Mouse (Mus musculus) heart, embryonic 10.5 days (tissue): ENCODE results near the gene Srcap. TPM values are rescaled to one million over a fixed set of nuclear protein-coding genes. Genes with fewer than 3 reads are reported as not detected.

Experiments used
- DNase-seq: peaks from one replicate; pipeline ENCODE4 v3.0.0-alpha.2; 2017; ENCODE audit warnings: low spot score
- H3K27ac ChIP-seq: fragments of 300-500 bp; sonication (generic); 2 replicates; pipeline ENCODE4 v1.5.1; 2016; ENCODE audit warnings: mild to moderate bottlenecking
- H3K27me3 ChIP-seq: fragments of 300-500 bp; sonication (generic); 2 replicates; pipeline ENCODE4 v1.6.1; 2016; ENCODE audit warnings: mild to moderate bottlenecking; ENCODE audit not compliant: poor library complexity, insufficient read depth, severe bottlenecking
- H3K36me3 ChIP-seq: fragments of 300-500 bp; sonication (generic); 2 replicates; pipeline ENCODE4 v1.6.1; 2016; ENCODE audit warnings: mild to moderate bottlenecking, moderate library complexity
- H3K4me1 ChIP-seq: fragments of 300-500 bp; sonication (generic); 2 replicates; pipeline ENCODE4 v1.6.1; 2016; ENCODE audit warnings: mild to moderate bottlenecking
- H3K4me3 ChIP-seq: fragments of 300-500 bp; sonication (generic); 2 replicates; pipeline ENCODE4 v1.5.1; 2016; ENCODE audit warnings: mild to moderate bottlenecking, moderate library complexity
- H3K9me3 ChIP-seq: fragments of 300-500 bp; sonication (generic); 2 replicates; pipeline ENCODE4 v1.6.1; 2016; ENCODE audit warnings: mild to moderate bottlenecking, moderate library complexity
- WGBS: fragments of 180-500 bp; shearing (Covaris S2); methylation state at CpG from one replicate; pipeline ENCODE4 v1.1.7; 2016; 5-methylcytosine and 5-hydroxymethylcytosine counted together
- microRNA-seq: library from miRNA; unstranded; fragments of <30 nt; microRNA quantifications from one replicate; pipeline ENCODE4, GENCODE M21; 2017
- polyA plus RNA-seq: library from polyadenylated mRNA; unstranded; fragments of >200 nt; fragmentation: Nextera tagmentation; extraction: Ambion mirVana; gene quantifications from 2 replicates; pipeline ENCODE4 v1.2.1, GENCODE M21; 2016

Srcap gene
- polyA plus RNA-seq, 1 experiment from 2014 or later = 56.4 TPM

- no peaks in the 10 kb centered on the region for H3K9me3 ChIP-seq
- peaks cover 66% of the 10 kb centered on the region for H3K36me3 ChIP-seq
- no peaks in the 10 kb centered on the region for H3K27me3 ChIP-seq
- DNase-seq = no peak
- no peak overlapping the region for H3K4me3 ChIP-seq
- H3K4me1 ChIP-seq = peaks cover 28% of the 10 kb centered on the region
- 87% methylated on average over 10 of the region's 10 CpGs for WGBS
- H3K27ac ChIP-seq = no peak overlapping the region
Observed at GRCm38 (mm10) chr7:127591108-127591507, 79.3 kb downstream of the Srcap start.

GRCm38 (mm10) chr7:127592575-127592974 lies 80.8 kb downstream of the Srcap start:
- Histone ChIP-seq H3K27ac (no peak overlapping the region), H3K27me3 (no peaks in the 10 kb centered on the region), H3K9me3 (no peaks in the 10 kb centered on the region), H3K4me3 (no peak overlapping the region), H3K36me3 (peaks cover 81% of the 10 kb centered on the region), H3K4me1 (peaks cover 16% of the 10 kb centered on the region)
- DNase-seq = no peak
- 87% methylated on average over 14 of the region's 14 CpGs for WGBS

- Histone ChIP-seq H3K9me3 (no peaks in the 10 kb centered on the region), H3K27me3 (no peaks in the 10 kb centered on the region), H3K4me1 (no peaks in the 10 kb centered on the region), H3K27ac (no peak overlapping the region), H3K36me3 (peaks cover 99% of the 10 kb centered on the region), H3K4me3 (no peak overlapping the region)
- DNase-seq = no peak
- WGBS = 95% methylated on average over 17 of the region's 17 CpGs
Observed at GRCm38 (mm10) chr7:127596747-127597146, 85.0 kb downstream of the Srcap start.

GRCm38 (mm10) chr7:127600612-127601011 lies 88.8 kb downstream of the Srcap start:
- Histone ChIP-seq H3K4me3 (no peak overlapping the region), H3K27ac (no peak overlapping the region), H3K27me3 (no peaks in the 10 kb centered on the region), H3K36me3 (peaks cover 94% of the 10 kb centered on the region), H3K9me3 (no peaks in the 10 kb centered on the region), H3K4me1 (no peaks in the 10 kb centered on the region)
- WGBS = 95% methylated on average over 7 of the region's 7 CpGs
- DNase-seq = no peak

GRCm38 (mm10) chr7:127601735-127602134 lies 90.0 kb downstream of the Srcap start:
- H3K27me3 ChIP-seq = no peaks in the 10 kb centered on the region
- H3K4me3 ChIP-seq = no peak overlapping the region
- WGBS = 81% methylated on average over 4 of the region's 4 CpGs
- H3K9me3 ChIP-seq = no peaks in the 10 kb centered on the region
- no peak for DNase-seq
- H3K27ac ChIP-seq = no peak overlapping the region
- H3K4me1 ChIP-seq = no peaks in the 10 kb centered on the region
- H3K36me3 ChIP-seq = peaks cover 92% of the 10 kb centered on the region

GRCm38 (mm10) chr7:127602903-127603302 lies 91.1 kb downstream of the Srcap start:
- Histone ChIP-seq H3K27ac (no peak overlapping the region), H3K27me3 (no peaks in the 10 kb centered on the region), H3K36me3 (peaks cover 92% of the 10 kb centered on the region), H3K4me1 (no peaks in the 10 kb centered on the region), H3K4me3 (no peak overlapping the region), H3K9me3 (no peaks in the 10 kb centered on the region)
- 89% methylated on average over 2 of the region's 2 CpGs for WGBS
- no peak for DNase-seq

GRCm38 (mm10) chr7:127604256-127604655 lies 92.5 kb downstream of the Srcap start:
- H3K36me3 ChIP-seq = peaks cover 93% of the 10 kb centered on the region
- no peak overlapping the region for H3K4me3 ChIP-seq
- no peak for DNase-seq
- 89% methylated on average over 10 of the region's 10 CpGs for WGBS
- H3K27ac ChIP-seq = no peak overlapping the region
- no peaks in the 10 kb centered on the region for H3K27me3 ChIP-seq
- H3K4me1 ChIP-seq = no peaks in the 10 kb centered on the region
- no peaks in the 10 kb centered on the region for H3K9me3 ChIP-seq

GRCm38 (mm10) chr7:127607150-127607549 lies 95.4 kb downstream of the Srcap start:
- DNase-seq = no peak
- Histone ChIP-seq H3K27me3 (no peaks in the 10 kb centered on the region), H3K27ac (no peak overlapping the region), H3K36me3 (peaks cover 93% of the 10 kb centered on the region), H3K4me1 (no peaks in the 10 kb centered on the region), H3K4me3 (no peak overlapping the region), H3K9me3 (peaks cover 12% of the 10 kb centered on the region)
- WGBS = 82% methylated on average over 6 of the region's 6 CpGs

Small RNA genes lying within 50 kb of the gene (microRNA-seq; reads per million reads assigned to microRNA genes)
- gene Gm47278 (not detected), gene Mir7060 (not detected)

Other genes starting within 250 kb of the Srcap start
- gene Sephs2, start 237.9 kb upstream of the Srcap start, polyA plus RNA-seq = 79.9 and 88.3 TPM in 2 replicates
- gene Itgal, start 215.7 kb upstream of the Srcap start, polyA plus RNA-seq = 0.72 and 0.92 TPM in 2 replicates
- 18.7 and 19.0 TPM in 2 replicates for gene Zfp768, start 166.4 kb upstream of the Srcap start, polyA plus RNA-seq
- gene Zfp747, start 135.9 kb upstream of the Srcap start, polyA plus RNA-seq = 5.3 and 6.7 TPM in 2 replicates
- 4.6 and 4.8 TPM in 2 replicates for gene 9130019O22Rik, start 124.8 kb upstream of the Srcap start, polyA plus RNA-seq
- 3.8 and 5.5 TPM in 2 replicates for gene E430018J23Rik, start 118.4 kb upstream of the Srcap start, polyA plus RNA-seq
- gene Zfp764, start 105.2 kb upstream of the Srcap start, polyA plus RNA-seq = 5.1 and 6.6 TPM in 2 replicates
- gene Zfp688, start 89.9 kb upstream of the Srcap start, polyA plus RNA-seq = 20.9 and 26.8 TPM in 2 replicates
- 6.6 and 7.0 TPM in 2 replicates for gene Zfp689, start 62.8 kb upstream of the Srcap start, polyA plus RNA-seq
- gene Prr14, start 52.4 kb upstream of the Srcap start, polyA plus RNA-seq = 35.6 and 42.2 TPM in 2 replicates
- 6.4 and 13.0 TPM in 2 replicates for gene Fbrs, start 32.8 kb upstream of the Srcap start, polyA plus RNA-seq
- 9.4 and 10.0 TPM in 2 replicates for gene Gm42715, start 7.6 kb downstream of the Srcap start, polyA plus RNA-seq
- gene Tmem265, start 49.4 kb downstream of the Srcap start, polyA plus RNA-seq = 4.7 and 5.2 TPM in 2 replicates
- 44.2 and 46.6 TPM in 2 replicates for gene Phkg2, start 61.4 kb downstream of the Srcap start, polyA plus RNA-seq
- gene Ccdc189, start 76.6 kb downstream of the Srcap start, polyA plus RNA-seq = 9.5 and 10.2 TPM in 2 replicates
- gene Rnf40, start 76.8 kb downstream of the Srcap start, polyA plus RNA-seq = 37.5 and 46.3 TPM in 2 replicates
- gene Zfp629, start 103.8 kb downstream of the Srcap start, polyA plus RNA-seq = 13.0 and 13.8 TPM in 2 replicates
- 32.3 and 59.4 TPM in 2 replicates for gene Bcl7c, start 196.9 kb downstream of the Srcap start, polyA plus RNA-seq
- gene Ctf1, start 200.8 kb downstream of the Srcap start, polyA plus RNA-seq = 3.4 and 6.5 TPM in 2 replicates
- gene Ctf2, start 220.2 kb downstream of the Srcap start, polyA plus RNA-seq = 0.26 TPM in 1 of 2 replicates, not detected in the other
- gene Fbxl19, start 232.6 kb downstream of the Srcap start, polyA plus RNA-seq = 3.4 and 4.8 TPM in 2 replicates